Mouse (Mus musculus) T-helper 2 cell (primary cell): ENCODE measurements around the gene Wdr5b.

Experiments
- in situ Hi-C: fragments of 300-600 bp; cut with MboI, MseI; formaldehyde crosslinking; loops from one replicate; pipeline ENCODE4 v1.15.1; 2025; ENCODE audit warnings: high pct_unique_total_duplicates

The Wdr5b gene

DNA sequence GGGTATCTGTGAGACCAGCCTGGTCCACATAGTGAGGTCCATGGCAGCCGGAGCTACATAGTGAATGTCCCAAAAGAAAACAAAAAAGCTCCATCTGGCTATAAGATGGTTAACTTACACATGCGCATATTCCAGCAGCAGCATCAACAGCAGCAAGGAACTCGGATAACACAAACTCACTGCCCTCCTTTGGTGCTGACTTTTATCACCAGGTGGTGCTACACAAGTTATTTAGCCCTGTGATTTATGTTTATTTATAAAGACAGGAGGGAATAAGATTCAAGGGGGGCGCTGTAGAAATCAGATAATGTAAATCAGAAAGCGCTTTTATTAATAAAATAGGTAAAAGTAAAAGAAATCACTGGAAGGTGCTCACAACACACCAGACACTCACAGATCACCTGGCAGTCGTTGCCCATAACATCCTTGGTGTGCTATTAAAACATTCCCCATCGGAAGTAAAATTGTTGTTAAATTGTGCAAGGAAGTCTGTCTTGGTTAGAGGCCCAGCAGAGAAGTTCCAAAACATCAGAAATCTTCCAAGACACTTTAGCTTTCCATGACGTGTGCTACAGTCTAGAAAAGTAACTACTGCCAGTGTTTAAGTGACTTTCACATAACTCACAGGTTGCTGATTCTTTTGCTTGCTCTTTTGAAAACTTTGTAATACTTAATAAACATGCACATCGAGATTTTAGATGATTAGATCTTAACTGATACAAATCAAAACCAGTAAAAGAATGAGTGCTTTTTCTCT lies 29.0 kb downstream of the Wdr5b start:
- in situ Hi-C loops: loop anchor here (5.0 kb wide), 2 partner anchors 83 to 328 kb away; no protein-coding TSS in a partner anchor

DNA sequence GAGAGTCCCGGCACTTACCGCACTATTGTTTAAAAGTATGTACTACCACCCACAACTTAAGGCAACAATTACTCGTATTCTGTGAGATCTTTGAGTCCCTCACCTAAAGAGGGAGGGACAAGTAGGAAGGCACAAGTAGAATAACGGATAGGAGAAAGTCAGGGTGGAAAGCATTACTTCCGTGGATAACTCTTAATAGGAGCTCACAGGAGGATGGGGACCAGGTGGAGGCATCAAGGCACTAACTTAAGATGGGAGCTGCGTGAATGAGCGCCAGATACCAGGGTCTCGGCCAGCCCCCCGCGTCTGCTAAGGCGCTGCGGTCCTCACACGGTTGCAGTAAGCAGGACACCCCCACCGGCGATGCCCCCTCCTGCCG lies 30.1 kb downstream of the Wdr5b start:
- in situ Hi-C loops: loop anchor here (5.0 kb wide), 1 partner anchor 84 kb away; no protein-coding TSS in a partner anchor

- in situ Hi-C loops: loop anchor here (5.0 kb wide), 1 partner anchor 84 kb away; no protein-coding TSS in a partner anchor
Measured at GRCm38 (mm10) chr16:36071450-36072379, 30.7 kb downstream of the Wdr5b start, which contains the start of the genes Fam162a and Ccdc58. Gene Fam162a (minus strand): TSS chr16:36071594. Gene Ccdc58 (plus strand): TSS chr16:36071685.

GRCm38 (mm10) chr16:36072410-36073011 lies 31.5 kb downstream of the Wdr5b start:
- in situ Hi-C loops: loop anchor here (5.0 kb wide), 1 partner anchor 85 kb away; no protein-coding TSS in a partner anchor

DNA sequence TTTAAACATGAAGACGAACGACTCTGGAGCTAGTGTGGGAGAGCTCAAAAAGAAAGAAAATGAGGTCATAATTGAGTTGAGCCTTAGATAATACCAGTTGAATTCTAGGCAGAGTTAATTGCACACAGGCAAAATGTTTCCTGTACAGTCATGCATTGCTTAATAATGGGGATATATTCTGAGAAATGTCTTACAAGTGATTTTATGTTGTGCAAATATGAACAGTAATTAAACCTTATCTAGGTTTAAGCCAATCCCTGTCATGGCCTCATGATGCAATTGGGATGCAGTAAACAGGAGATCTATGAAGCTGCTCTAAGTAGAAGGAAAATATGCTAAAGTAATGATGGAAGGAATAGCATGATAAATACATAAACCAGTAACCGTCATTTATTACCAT lies 33.8 kb downstream of the Wdr5b start:
- in situ Hi-C loops: loop anchor here (5.0 to 25.0 kb wide), 3 partner anchors 87 to 1463 kb away; partner anchors contain the start of genes Gtf2e1 and Rabl3

DNA sequence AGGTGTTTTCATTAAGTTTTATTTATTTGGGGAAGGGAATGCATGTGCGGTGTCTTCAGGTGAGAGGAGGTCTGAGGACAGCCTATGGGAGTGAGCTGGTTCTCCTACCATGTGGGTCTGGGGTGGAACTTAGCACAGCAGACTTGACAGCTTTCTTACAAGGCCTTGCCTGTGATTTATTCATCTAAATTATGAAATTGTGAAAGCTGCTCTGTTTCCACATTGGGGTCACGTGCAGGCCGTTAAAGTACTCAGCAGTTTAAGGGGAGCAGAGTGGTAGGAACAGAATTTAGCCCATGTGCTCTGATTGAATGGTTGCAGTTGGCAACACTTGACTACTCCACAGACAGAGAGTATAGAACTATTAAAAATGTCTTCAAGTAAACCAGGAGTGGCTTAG lies 38.9 kb downstream of the Wdr5b start:
- in situ Hi-C loops: loop anchor here (25.0 kb wide), 2 partner anchors 732 to 1457 kb away; partner anchors contain the start of genes Gtf2e1 and Rabl3

GRCm38 (mm10) chr16:36087846-36088245 lies 46.9 kb downstream of the Wdr5b start:
- in situ Hi-C loops: loop anchor here (25.0 kb wide), 2 partner anchors 724 to 1449 kb away; partner anchors contain the start of genes Gtf2e1 and Rabl3

DNA sequence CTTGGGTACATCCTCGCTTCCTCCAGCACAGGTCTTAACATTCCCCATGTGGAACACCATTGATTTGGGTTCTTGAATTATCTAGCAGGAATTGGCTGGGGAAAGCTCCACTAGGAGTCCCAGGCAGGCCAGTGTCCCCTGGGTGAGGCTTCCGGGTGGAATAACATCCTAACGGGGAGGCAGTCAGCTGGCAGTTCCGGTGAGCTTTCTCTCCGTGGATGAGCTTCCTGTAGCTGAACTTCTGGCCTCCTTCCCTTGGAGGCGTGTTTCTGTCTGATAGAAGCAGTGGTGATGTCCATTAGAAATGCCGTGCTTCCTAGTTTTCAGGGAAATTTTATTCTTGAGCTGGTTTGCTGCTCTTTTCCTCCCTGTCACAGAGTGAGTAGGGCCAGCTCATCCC lies 48.1 kb downstream of the Wdr5b start:
- in situ Hi-C loops: loop anchor here (25.0 kb wide), 2 partner anchors 723 to 1448 kb away; partner anchors contain the start of genes Gtf2e1 and Rabl3

DNA sequence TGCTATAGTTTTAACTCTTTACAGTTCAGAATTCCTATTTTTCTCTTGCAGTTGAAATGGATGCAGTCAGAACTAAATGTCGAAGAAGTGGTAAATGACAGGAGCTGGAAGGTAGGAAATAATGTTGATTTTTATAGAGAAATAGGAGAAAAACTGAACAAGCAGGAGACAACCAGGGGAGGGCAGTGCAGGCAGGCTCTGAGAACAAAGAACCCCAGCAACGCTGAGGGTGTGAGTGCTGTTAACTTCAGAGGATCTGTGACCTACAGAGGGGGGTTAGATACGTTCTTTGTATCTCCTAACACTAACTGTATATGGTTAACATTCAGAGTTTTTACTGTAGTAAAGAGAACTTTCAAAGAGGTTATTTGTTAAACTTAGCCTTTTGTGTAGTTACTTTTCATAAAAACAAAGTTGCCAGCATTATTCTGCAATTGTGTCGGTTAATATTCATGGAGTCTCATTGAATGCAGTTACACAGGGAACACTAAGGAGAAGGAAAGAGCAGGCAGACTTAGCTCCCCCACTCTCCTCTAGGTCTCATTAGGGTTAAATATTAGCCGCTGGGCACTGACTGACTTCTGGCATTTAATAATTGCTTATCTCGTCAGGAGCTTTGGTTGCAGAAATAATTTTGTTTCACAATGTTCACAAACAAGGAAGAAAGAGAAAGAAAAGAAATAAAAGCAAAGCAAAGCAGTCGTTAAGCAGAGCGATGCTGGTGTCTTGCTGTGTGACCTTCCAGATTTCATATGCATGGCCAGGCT lies 49.0 kb downstream of the Wdr5b start:
- in situ Hi-C loops: loop anchor here (25.0 kb wide), 2 partner anchors 722 to 1447 kb away; partner anchors contain the start of genes Gtf2e1 and Rabl3

DNA sequence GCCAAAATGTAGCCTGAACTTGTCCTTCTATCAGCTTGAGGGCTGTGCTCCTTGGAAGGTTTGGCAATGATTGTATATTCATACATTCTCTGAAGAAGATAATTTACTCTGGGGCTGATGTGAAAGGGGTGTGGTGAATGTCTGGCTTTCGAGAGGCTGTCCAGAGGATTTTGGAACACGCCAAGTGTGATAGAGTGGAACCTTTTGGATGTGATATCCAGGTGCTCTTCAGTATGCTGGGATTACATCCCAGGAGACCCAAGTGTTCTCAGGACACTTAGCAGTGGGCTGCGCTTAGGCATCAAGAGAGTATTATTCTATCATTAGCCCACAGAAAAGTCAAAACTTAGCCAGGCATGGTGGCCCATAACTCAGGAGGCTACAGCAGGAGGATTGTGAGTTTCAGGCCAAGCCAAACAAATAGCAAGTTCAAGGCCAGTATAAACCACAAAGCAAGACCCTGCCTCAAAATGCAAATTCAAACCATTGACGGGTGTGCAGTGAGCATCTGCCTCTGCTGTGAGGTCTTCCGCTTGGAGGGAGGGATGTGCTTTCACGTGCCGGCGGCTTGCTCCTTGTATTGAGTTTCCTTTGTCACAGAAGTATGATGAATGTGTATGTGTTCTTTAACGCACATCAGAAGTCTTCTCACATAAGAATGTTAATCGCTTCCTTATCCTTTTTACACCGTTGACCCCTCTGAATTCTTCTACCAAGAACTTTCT lies 50.0 kb downstream of the Wdr5b start:
- in situ Hi-C loops: loop anchor here (25.0 kb wide), 2 partner anchors 721 to 1446 kb away; partner anchors contain the start of genes Gtf2e1 and Rabl3
